Mouse (Mus musculus): ENCODE results near the gene Odf2l. TPM values are rescaled to one million over a fixed set of nuclear protein-coding genes. Genes with fewer than 3 reads are reported as not detected.

Gene Odf2l
- total RNA-seq, 1 experiment from 2014 or later = 18.6 TPM

- no peak for DNase-seq
Observed at GRCm38 (mm10) chr3:145140236-145140635, 21.8 kb downstream of the Odf2l start.

GRCm38 (mm10) chr3:145142925-145143324 lies 24.5 kb downstream of the Odf2l start:
- no peak for DNase-seq

GRCm38 (mm10) chr3:145143856-145144255 lies 25.5 kb downstream of the Odf2l start:
- DNase-seq = no peak

GRCm38 (mm10) chr3:145146871-145147270 lies 28.5 kb downstream of the Odf2l start:
- DNase-seq = no peak

GRCm38 (mm10) chr3:145147483-145147882 lies 29.1 kb downstream of the Odf2l start:
- DNase-seq = no peak

- DNase-seq = no peak
Observed at GRCm38 (mm10) chr3:145147952-145148351, 29.6 kb downstream of the Odf2l start.

GRCm38 (mm10) chr3:145151092-145151491 lies 32.7 kb downstream of the Odf2l start:
- no peak for DNase-seq

GRCm38 (mm10) chr3:145151933-145152332 lies 33.5 kb downstream of the Odf2l start:
- no peak for DNase-seq

- DNase-seq = no peak
Observed at GRCm38 (mm10) chr3:145156883-145157282, 38.5 kb downstream of the Odf2l start.

- no peak for DNase-seq
Observed at GRCm38 (mm10) chr3:145158441-145158840, 40.1 kb downstream of the Odf2l start.

- DNase-seq = no peak
Observed at GRCm38 (mm10) chr3:145166741-145167140, 48.4 kb downstream of the Odf2l start.

GRCm38 (mm10) chr3:145167766-145168165 lies 49.4 kb downstream of the Odf2l start:
- DNase-seq = peak; percentile 46

- no peak for DNase-seq
Observed at GRCm38 (mm10) chr3:145168844-145169696, 50.7 kb downstream of the Odf2l start.

- DNase-seq = no peak
Observed at GRCm38 (mm10) chr3:145170028-145170427, 51.6 kb downstream of the Odf2l start.

- DNase-seq = no peak
Observed at GRCm38 (mm10) chr3:145170604-145171389, 52.4 kb downstream of the Odf2l start.

GRCm38 (mm10) chr3:145171390-145172060 lies 53.1 kb downstream of the Odf2l start:
- DNase-seq = no peak

- no peak for DNase-seq
Observed at GRCm38 (mm10) chr3:145184645-145185044, 66.3 kb downstream of the Odf2l start.

GRCm38 (mm10) chr3:145191972-145192371 lies 73.6 kb downstream of the Odf2l start:
- no peak for DNase-seq

- DNase-seq = no peak
Observed at GRCm38 (mm10) chr3:145195240-145195923, 77.0 kb downstream of the Odf2l start.

GRCm38 (mm10) chr3:145198050-145198449 lies 79.7 kb downstream of the Odf2l start:
- DNase-seq = no peak

Measured in adrenal gland, postnatal 14 days (tissue).